Mouse (Mus musculus) brain, embryonic 14.5 days (tissue): ENCODE results near the gene Slc38a4. TPM values are rescaled to one million over a fixed set of nuclear protein-coding genes. Genes with fewer than 3 reads are reported as not detected.

ENCODE experiments used
- DNase-seq: peaks from one replicate; pipeline ENCODE4 v3.0.0-alpha.2; 2011; ENCODE audit warnings: low read depth
- CTCF ChIP-seq: fragments of 200-500 bp; IDR thresholded peaks from 2 replicates; pipeline ENCODE4 v1.5.1; 2012; ENCODE audit warnings: inconsistent platforms, mild to moderate bottlenecking, moderate library complexity, borderline replicate concordance; ENCODE audit not compliant: insufficient read depth, insufficient read length; ENCODE audit errors: extremely low read depth
- POLR2A ChIP-seq: fragments of 200-500 bp; IDR thresholded peaks from 2 replicates; pipeline ENCODE4 v1.6.1; 2012; ENCODE audit warnings: mild to moderate bottlenecking, inconsistent platforms, borderline replicate concordance; ENCODE audit not compliant: poor library complexity, insufficient read depth, insufficient read length, severe bottlenecking; ENCODE audit errors: extremely low read depth
- polyA plus RNA-seq: library from polyadenylated mRNA; depleted of rRNA; stranded (reverse); fragments of >200 nt; gene quantifications from 2 replicates; pipeline ENCODE4 v1.2.3, GENCODE M21; 2012

Slc38a4 gene
- polyA plus RNA-seq, 1 experiment, result 6.6 TPM

DNA sequence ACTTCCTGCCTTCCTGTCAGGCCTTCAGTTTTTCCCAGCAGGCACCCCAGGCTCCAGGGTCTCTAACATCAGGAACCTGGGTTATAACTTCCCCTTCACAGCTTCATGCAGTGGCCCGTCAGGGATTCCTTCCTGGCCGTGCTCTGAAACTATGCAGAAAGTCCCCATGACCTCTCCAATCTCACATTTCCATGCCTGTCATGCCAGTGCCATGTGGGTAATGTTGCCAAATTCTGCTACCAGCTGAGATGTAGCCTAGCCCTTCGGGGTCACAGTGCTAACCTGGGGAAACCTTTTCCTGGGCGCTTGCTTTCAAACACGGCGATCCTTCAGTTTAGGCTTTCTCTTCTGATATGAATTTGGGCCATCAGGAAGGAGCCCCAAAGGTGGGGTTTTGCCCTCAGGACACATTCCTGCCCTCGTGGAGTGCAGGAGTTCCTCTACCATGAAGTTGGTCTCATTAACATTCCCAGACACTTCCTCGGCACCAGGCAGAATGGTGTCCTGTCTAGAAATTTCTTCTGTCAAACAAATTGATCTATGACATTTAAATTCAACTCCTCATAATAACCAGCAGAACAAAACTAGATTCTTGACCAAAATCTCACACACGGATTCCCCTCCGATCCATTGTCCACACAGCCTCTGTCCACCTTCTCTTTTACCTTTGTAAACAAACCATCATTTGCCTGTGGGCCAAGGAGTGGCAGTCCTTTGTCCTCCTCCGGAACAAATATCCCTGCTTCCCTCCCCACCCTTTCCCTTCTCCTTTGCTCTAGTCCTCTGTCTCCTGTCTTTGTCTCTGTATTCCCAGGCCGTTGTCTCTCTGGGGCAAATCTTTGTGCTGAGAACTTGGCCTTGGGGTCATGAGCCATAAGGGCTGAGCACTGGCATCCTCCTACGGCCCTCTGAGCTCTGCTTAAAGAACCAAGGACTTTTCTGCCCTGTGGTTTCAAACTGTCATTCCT lies 17.4 kb upstream of the Slc38a4 start:
- TF ChIP-seq CTCF (no peak), POLR2A (no peak)
- no peak for DNase-seq

DNA sequence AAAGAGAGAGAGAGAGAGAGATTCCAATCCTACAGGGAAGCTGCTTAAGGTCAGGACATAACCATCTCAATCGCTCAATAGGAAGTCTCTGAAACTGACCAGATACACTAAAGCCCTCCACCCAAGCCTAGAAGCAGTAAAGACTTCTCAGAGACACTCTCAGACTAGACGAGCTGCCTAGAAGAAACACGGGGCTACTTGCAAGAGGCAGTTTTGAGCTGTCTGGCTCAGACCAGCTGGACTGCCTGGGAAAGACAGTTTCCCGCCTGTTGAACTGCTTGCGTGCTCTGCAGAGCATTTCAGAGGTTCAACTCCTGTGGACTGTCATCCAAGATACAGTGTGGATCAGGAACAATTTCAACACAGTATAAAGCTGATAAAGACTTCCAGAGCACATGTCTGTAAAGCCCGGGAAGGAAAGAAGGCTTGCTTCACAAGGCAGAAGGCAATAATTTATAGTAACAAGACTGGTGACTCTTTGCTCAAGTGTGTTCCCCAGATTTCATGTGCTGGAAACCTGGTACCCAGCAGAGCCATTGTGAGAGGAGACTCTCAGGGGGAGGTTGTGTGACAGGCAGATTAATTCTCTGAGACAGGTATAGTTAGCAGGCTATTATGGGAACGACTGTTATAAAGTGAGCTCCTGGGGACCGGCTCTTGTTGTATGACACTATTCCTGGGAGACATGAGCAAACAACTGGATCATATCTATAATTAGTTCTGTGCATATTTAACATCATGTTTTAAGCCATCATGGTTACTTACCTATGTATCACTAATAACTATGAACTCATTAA lies 11.8 kb upstream of the Slc38a4 start:
- DNase-seq, result peak; percentile 7
- TF ChIP-seq CTCF (no peak), POLR2A (no peak)

DNA sequence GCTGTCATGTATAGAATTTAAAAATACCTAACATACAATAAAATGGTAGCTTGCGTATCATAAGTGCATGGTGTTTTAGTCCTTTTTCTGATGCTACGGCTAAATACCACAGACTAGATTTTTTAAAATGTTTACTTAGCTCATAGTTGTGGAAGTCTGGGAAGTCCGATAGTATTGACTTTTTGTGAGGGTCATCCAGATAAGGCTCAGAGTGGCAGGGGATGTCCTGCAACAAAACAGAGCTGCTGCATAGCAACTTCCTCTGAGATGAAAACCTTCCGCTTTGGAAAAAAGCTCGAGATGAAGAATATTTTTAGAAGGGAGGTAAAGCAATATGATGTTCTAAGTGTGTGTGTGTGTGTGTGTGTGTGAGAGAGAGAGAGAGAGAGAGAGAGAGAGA lies 11.2 kb upstream of the Slc38a4 start:
- TF ChIP-seq CTCF (no peak), POLR2A (no peak)
- no peak for DNase-seq

DNA sequence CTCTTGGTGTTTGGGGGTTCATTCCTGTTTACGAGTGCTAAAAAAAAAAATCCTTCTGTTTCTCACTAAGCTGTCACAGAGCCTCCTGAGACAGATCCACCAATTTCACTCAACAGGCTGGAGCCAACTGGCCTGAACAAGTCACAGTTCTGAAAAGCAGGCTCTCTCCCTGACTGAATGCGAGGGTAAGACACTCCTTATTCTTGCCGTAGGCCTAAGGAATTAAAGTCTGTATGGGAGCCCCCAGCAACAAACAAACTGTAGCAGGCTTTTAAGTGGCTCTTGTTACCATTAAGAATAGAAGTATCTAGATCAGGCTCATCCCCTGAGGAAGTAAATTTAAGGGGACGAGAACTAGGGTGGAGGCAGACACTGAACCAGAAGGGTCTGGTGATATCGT lies 7.5 kb upstream of the Slc38a4 start:
- TF ChIP-seq POLR2A, result no peak
- no peak for TF ChIP-seq CTCF
- no peak for DNase-seq

DNA sequence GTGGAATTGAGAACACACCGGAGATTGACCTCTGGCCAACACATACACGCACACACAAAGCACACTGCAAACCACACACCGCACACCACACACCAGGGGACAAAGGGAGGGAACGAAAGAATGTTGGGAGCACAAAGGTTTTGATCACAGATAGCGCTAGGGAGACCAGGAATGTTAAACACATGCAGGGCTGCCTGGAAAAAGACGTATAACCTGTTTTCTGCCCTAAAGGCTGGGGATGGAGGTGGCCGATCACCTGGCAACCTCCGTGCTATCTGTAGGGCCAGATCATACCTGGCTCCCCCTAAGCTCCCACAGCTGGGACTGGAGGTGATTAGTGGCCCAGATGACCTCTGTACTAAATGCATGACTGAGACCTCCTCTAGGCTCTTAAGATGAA lies 5.2 kb upstream of the Slc38a4 start:
- DNase-seq, result no peak
- no peak for TF ChIP-seq POLR2A
- TF ChIP-seq CTCF, result no peak

DNA sequence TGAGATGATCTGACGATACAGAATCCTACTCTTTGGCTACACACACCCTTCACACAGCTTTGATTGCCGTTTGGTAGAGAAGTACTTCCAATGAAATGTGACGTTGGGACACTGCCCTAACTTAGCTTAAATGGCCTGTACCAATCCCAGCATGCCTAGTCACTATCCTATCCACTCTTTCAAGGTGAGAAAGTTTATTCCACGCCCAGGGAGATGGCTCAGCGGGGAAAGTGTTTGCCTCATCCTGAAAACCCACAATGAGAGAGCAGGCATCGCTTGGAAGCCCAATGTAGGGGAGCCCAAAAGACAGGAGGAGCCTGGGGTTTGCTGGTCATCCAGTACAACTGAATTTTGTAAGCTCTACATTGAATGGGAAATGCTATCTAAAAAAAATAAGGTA lies 4.8 kb upstream of the Slc38a4 start:
- no peak for DNase-seq
- TF ChIP-seq CTCF (no peak), POLR2A (no peak)

DNA sequence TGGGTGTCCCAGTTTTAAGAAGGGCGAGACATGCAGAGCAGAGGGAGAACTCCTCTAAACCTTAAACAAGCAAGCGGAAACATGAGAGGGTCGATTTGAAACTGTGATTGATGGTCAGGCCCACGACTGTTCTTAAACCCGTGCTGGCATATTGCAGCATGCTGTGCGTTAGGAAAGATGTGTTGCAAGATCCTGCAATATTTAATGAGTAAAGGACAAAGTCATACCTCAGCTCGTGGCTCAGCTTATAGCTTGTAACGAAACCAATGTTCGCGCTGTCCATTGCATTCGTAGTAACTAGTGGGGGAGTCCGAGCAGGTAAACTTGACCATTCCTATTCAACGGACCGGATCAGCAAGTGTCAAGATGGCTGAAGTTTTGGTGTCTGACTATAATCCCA lies 4.3 kb upstream of the Slc38a4 start:
- no peak for DNase-seq
- TF ChIP-seq CTCF (no peak), POLR2A (no peak)

DNA sequence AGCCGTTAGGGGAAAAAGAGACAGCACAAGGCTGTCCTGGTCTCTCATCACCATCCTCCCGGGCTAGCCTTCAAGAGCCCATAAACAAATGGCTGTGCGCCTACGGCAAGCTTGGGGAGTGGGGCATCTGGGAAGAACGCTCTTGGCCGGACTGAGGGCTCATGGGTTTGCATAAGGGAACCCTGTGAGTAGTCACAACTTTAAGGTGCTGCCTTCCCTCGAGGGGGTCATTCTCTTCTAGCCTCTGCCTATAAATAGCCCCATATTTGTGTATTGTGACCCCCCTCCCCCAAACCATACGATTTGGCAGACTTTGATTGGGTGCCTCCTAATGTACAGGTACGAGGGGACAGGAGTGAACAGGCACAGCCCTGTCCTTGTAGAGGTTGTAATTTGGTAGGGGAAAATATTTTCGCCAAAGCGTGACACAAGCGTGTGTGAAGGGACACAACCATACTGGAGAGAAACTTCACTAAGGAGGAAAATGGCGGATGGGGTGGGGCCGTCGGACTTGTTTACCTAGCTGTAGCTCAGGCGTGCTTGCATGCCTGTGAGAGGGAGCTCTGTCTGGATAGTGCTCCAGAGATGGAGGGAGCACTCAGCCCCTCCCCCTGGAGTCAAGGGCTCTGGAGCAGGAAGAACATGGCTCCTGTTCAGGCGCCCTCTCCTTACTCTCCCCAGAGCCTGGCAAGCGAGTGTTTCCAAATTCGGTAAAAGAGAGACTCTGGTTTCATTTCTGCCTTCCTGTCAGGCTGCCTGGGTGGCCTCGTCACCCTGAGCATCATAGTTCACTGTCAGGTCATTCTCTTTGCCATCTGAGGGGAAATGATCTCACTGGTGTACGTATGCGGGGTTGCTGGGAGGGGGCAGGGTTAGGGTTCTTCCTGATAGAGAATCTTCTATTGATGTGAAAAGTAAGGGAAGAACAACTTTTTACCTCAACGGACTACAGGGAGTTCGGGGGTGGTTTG lies 3.6 kb upstream of the Slc38a4 start:
- no peak for TF ChIP-seq CTCF
- no peak for TF ChIP-seq POLR2A
- no peak for DNase-seq

DNA sequence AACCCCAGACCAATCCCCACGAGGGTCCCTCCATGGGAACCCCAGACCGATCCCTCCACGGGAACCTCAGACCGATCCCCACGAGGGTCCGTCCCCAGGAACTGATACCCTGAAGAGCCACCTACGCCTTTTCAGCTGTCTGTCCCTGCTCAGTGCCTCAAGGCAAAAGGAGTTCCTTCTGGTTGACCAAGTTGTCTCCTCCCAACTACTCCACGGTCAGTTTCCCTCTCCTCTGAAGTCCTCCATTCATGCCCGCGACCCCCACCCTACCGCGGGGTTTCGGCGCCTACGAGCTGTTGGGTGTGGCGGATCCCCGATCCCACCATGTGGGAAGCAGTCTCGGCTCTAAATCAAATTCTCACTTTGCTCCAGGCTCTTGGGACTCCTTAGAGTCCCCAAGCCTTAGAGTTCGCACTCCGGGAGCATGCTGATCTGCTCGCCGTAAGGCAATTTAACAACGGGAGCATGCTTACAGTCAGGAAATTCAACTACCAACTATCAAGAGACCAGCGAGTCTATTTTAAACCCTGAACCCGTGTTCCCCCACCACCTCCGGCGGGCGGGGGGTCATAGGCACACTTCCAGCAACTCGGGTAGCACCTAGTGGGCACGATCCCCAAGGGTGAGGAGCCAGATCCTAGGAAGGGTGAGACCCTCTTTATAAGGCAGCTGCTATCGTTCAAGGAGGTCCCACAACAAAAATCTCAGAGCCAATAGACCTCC lies 828 bp downstream of the Slc38a4 start:
- DNase-seq, result peak; percentile 13
- TF ChIP-seq CTCF (no peak), POLR2A (no peak)

DNA sequence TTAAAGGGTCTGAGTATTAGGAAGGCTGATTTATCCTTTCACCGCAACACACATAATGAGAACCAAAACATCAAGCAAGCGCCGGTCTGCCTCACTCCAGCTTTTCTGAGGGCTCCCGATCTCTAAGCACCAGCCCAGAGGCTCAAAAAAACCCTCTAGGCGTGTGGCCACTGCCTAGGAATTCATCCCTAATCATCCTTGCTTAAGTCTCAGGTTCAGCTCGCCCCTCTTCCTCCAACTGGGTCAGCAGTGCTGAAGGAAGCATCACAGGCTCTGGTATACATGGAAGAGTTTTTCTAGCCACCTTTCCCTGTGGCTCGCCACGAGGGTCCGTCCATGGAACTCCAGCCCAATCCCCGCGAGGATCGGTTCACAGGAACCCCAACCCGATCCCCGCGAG lies 1.6 kb downstream of the Slc38a4 start:
- DNase-seq, result no peak
- no peak for TF ChIP-seq CTCF
- no peak for TF ChIP-seq POLR2A
